Mouse (Mus musculus) lung, embryonic 14.5 days (tissue): ENCODE measurements at regions not wholly inside any gene's neighbourhood (a gene's known extent, or its start where the extent isn't known, plus 50 kb on each side); places are given as distances from the start of the nearest gene placed in this dataset.

Experiments
- ATAC-seq: fragments of 200-750 bp; cut with Nextera tagmentation; 2 replicates; pipeline ENCODE4 v1.8.0; 2017; ENCODE audit warnings: mild to moderate bottlenecking, moderate TSS enrichment, moderate library complexity; ENCODE audit not compliant: insufficient read depth
- DNase-seq: peaks from one replicate; pipeline ENCODE4 v3.0.0-alpha.2; 2015
- H3K27ac ChIP-seq: fragments of 300-500 bp; sonication (generic); 2 replicates; pipeline ENCODE4 v1.5.1; 2014; ENCODE audit warnings: low read depth, mild to moderate bottlenecking, moderate library complexity
- H3K27me3 ChIP-seq: fragments of 300-500 bp; sonication (generic); 2 replicates; pipeline ENCODE4 v1.6.1; 2014; ENCODE audit warnings: low read length, control low read depth; ENCODE audit not compliant: insufficient read depth
- H3K36me3 ChIP-seq: fragments of 300-500 bp; sonication (generic); 2 replicates; pipeline ENCODE4 v1.6.1; 2014; ENCODE audit warnings: control low read depth; ENCODE audit not compliant: insufficient read depth
- H3K4me1 ChIP-seq: fragments of 300-500 bp; sonication (generic); 2 replicates; pipeline ENCODE4 v1.6.1; 2014; ENCODE audit warnings: antibody characterized with exemption, control low read depth; ENCODE audit not compliant: insufficient read depth
- H3K4me2 ChIP-seq: fragments of 300-500 bp; sonication (generic); 2 replicates; pipeline ENCODE4 v1.6.1; 2014; ENCODE audit warnings: mild to moderate bottlenecking
- H3K4me3 ChIP-seq: fragments of 300-500 bp; sonication (generic); 2 replicates; pipeline ENCODE4 v1.5.1; 2014; ENCODE audit warnings: low read depth, low read length
- H3K9ac ChIP-seq: fragments of 300-500 bp; sonication (generic); 2 replicates; pipeline ENCODE4 v1.6.1; 2014
- H3K9me3 ChIP-seq: fragments of 300-500 bp; sonication (generic); 2 replicates; pipeline ENCODE4 v1.6.1; 2016; ENCODE audit warnings: low read depth, low read length, control low read depth
- CTCF ChIP-seq: IDR thresholded peaks from 2 replicates; pipeline ENCODE4 v1.5.1; 2016; ENCODE audit warnings: antibody characterized with exemption, low read depth
- WGBS: fragments of 180-500 bp; shearing (Covaris S2); extraction: QIAGEN DNeasy Blood & Tissue Kit; methylation state at CpG from one replicate; pipeline ENCODE4 v1.1.7; 2014; 5-methylcytosine and 5-hydroxymethylcytosine counted together

- H3K27me3 ChIP-seq: no peaks in the 10 kb centered on the region
- no peak for TF ChIP-seq CTCF
- H3K9me3 ChIP-seq: no peaks in the 10 kb centered on the region
- H3K4me3 ChIP-seq: no peak overlapping the region
- DNase-seq (no peak), ATAC-seq (no peak)
- H3K27ac ChIP-seq: no peak overlapping the region
- 69% methylated on average over 5 of the region's 5 CpGs for WGBS
- no peak overlapping the region for H3K9ac ChIP-seq
- H3K4me1 ChIP-seq: no peaks in the 10 kb centered on the region
- H3K36me3 ChIP-seq: no peaks in the 10 kb centered on the region
- no peak overlapping the region for H3K4me2 ChIP-seq
Measured at GRCm38 (mm10) chr5:101124941-101125453, 279.5 kb downstream of the Gpat3 start.

- Histone ChIP-seq H3K9ac (no peak overlapping the region), H3K9me3 (no peaks in the 10 kb centered on the region), H3K4me2 (no peak overlapping the region), H3K27ac (no peak overlapping the region), H3K4me1 (no peaks in the 10 kb centered on the region), H3K4me3 (no peak overlapping the region), H3K27me3 (no peaks in the 10 kb centered on the region), H3K36me3 (no peaks in the 10 kb centered on the region)
- TF ChIP-seq CTCF: no peak
- ATAC-seq (no peak), DNase-seq (no peak)
- 89% methylated on average over 6 of the region's 6 CpGs for WGBS
Measured at GRCm38 (mm10) chr5:101122914-101123313, 277.4 kb downstream of the Gpat3 start.

GRCm38 (mm10) chr5:101120509-101121201 lies 275.1 kb downstream of the Gpat3 start:
- no peaks in the 10 kb centered on the region for H3K27me3 ChIP-seq
- no peak overlapping the region for H3K27ac ChIP-seq
- no peak overlapping the region for H3K9ac ChIP-seq
- TF ChIP-seq CTCF: no peak
- no peaks in the 10 kb centered on the region for H3K4me1 ChIP-seq
- WGBS: 37% methylated on average over 5 of the region's 5 CpGs
- H3K9me3 ChIP-seq: no peaks in the 10 kb centered on the region
- H3K4me2 ChIP-seq: no peak overlapping the region
- no peak for ATAC-seq
- no peak for DNase-seq
- H3K36me3 ChIP-seq: no peaks in the 10 kb centered on the region
- H3K4me3 ChIP-seq: no peak overlapping the region

GRCm38 (mm10) chr5:101112151-101112769 lies 266.7 kb downstream of the Gpat3 start:
- DNase-seq (peak; percentile 37), ATAC-seq (peak; percentile 47; the same call in 1 of the 2 replicates)
- H3K4me2 ChIP-seq: 0 out of 2 replicates have a peak overlapping the region, but pooled peaks have one; percentile 24

GRCm38 (mm10) chr5:101111619-101112018 lies 266.1 kb downstream of the Gpat3 start:
- Histone ChIP-seq H3K4me2 (no peak overlapping the region), H3K27ac (no peak overlapping the region), H3K4me3 (no peak overlapping the region), H3K9ac (no peak overlapping the region), H3K27me3 (no peaks in the 10 kb centered on the region), H3K9me3 (no peaks in the 10 kb centered on the region), H3K4me1 (no peaks in the 10 kb centered on the region), H3K36me3 (no peaks in the 10 kb centered on the region)
- DNase-seq (no peak), ATAC-seq (no peak)
- 40% methylated on average over 4 of the region's 4 CpGs for WGBS
- TF ChIP-seq CTCF: no peak

More at GRCm38 (mm10) chr5:101112151-101112769, 266.7 kb downstream of the Gpat3 start:
- no peaks in the 10 kb centered on the region for H3K4me1 ChIP-seq
- H3K36me3 ChIP-seq: no peaks in the 10 kb centered on the region
- peak overlapping the region; percentile 22 for H3K27ac ChIP-seq
- H3K9me3 ChIP-seq: no peaks in the 10 kb centered on the region
- no peak overlapping the region for H3K4me3 ChIP-seq
- no peak overlapping the region for H3K9ac ChIP-seq
- no peak for TF ChIP-seq CTCF
- 19% methylated on average over 7 of the region's 7 CpGs for WGBS
- H3K27me3 ChIP-seq: no peaks in the 10 kb centered on the region

GRCm38 (mm10) chr5:101100975-101101699 lies 255.6 kb downstream of the Gpat3 start:
- H3K27me3 ChIP-seq: no peaks in the 10 kb centered on the region
- TF ChIP-seq CTCF: no peak
- no peak overlapping the region for H3K4me3 ChIP-seq
- no peak overlapping the region for H3K4me2 ChIP-seq
- DNase-seq (no peak), ATAC-seq (no peak)
- H3K9ac ChIP-seq: no peak overlapping the region
- no peaks in the 10 kb centered on the region for H3K9me3 ChIP-seq
- whole genome bisulfite sequencing: 69% methylated on average over 11 of the region's 11 CpGs
- no peaks in the 10 kb centered on the region for H3K36me3 ChIP-seq
- no peaks in the 10 kb centered on the region for H3K4me1 ChIP-seq
- no peak overlapping the region for H3K27ac ChIP-seq
